Mouse (Mus musculus) midbrain, embryonic 10.5 days (tissue): ENCODE data around the gene Slc35b3. TPM values are rescaled to one million over a fixed set of nuclear protein-coding genes. Genes with fewer than 3 reads are reported as not detected.

Source experiments
- DNase-seq: peaks from one replicate; pipeline ENCODE4 v3.0.0-alpha.2; 2017; ENCODE audit warnings: low spot score
- H3K27ac ChIP-seq: fragments of 300-500 bp; sonication (generic); replicated peaks from 2 replicates; pipeline ENCODE4 v1.5.1; 2016; ENCODE audit warnings: mild to moderate bottlenecking
- H3K27me3 ChIP-seq: fragments of 300-500 bp; sonication (generic); 2 replicates; pipeline ENCODE4 v1.6.1; 2016; ENCODE audit warnings: low read depth, mild to moderate bottlenecking; ENCODE audit not compliant: poor library complexity, severe bottlenecking
- H3K36me3 ChIP-seq: fragments of 300-500 bp; sonication (generic); 2 replicates; pipeline ENCODE4 v1.6.1; 2016; ENCODE audit warnings: mild to moderate bottlenecking, moderate library complexity
- H3K4me1 ChIP-seq: fragments of 300-500 bp; sonication (generic); 2 replicates; pipeline ENCODE4 v1.6.1; 2016
- H3K4me3 ChIP-seq: fragments of 300-500 bp; sonication (generic); 2 replicates; pipeline ENCODE4 v1.5.1; 2016; ENCODE audit warnings: mild to moderate bottlenecking, moderate library complexity
- H3K9me3 ChIP-seq: fragments of 300-500 bp; sonication (generic); replicated peaks from 2 replicates; pipeline ENCODE4 v1.6.1; 2016; ENCODE audit warnings: mild to moderate bottlenecking
- WGBS: fragments of 180-500 bp; shearing (Covaris S2); methylation state at CpG from one replicate; pipeline ENCODE4 v1.1.7; 2016; 5-methylcytosine and 5-hydroxymethylcytosine counted together
- polyA plus RNA-seq: library from polyadenylated mRNA; unstranded; fragments of >200 nt; fragmentation: Nextera tagmentation; extraction: Ambion mirVana; gene quantifications from 2 replicates; pipeline ENCODE4 v1.2.1, GENCODE M21; 2016

Slc35b3 gene
- polyA plus RNA-seq, 1 experiment from 2014 or later = 23.7 TPM

DNA sequence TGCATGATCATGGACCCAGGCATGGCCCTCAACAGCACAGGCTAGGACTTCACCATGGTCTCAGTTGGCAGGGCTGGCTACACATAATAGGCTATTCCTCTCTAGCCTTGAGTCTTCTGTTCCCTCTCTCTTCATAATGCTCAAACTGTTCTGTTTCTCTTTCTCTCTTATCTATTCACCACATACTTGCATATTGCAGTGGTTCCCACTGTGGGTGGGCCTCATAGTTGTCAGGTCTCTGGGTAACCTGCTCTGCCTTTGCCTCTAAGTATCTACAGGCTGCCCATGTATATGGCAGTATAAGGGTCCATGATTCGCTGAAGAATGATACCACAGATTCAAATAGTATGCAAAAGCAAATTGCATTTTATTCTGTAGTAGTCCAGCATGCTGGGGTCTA is 6.8 kb upstream of the Slc35b3 start:
- Histone ChIP-seq H3K4me3 (no peak overlapping the region), H3K27ac (no peak overlapping the region), H3K4me1 (no peaks in the 10 kb centered on the region), H3K36me3 (no peaks in the 10 kb centered on the region), H3K27me3 (no peaks in the 10 kb centered on the region), H3K9me3 (no peaks in the 10 kb centered on the region)
- 86% methylated on average over 1 of the region's 1 CpGs for WGBS
- no peak for DNase-seq

DNA sequence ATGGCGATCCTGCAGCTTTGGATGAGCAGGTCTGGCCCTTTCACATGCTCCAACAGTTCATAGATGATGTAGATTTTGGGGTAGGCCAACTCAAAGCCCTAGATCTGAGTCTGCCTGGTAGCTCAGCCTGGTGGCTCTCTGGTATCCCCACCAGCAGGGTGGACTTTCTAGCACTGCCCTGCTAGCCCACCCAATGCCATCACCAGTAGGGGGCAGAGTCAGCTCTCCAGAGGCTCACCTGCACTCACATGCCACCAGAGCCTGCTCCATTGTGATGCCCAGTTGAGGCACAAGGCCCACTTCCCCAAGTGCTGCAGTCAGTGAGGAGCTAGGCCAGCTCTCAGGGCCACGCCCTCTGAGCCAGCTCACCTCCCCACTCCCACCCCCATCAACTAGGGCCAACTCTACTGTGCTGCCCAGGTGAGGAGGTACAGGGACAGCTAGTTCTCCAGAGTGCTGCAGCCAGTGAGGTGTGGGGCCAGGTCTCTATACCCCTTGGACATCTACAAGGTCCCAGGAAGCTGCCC is 6.3 kb upstream of the Slc35b3 start:
- Histone ChIP-seq H3K27ac (no peak overlapping the region), H3K4me1 (no peaks in the 10 kb centered on the region), H3K9me3 (no peaks in the 10 kb centered on the region), H3K4me3 (no peak overlapping the region), H3K36me3 (no peaks in the 10 kb centered on the region), H3K27me3 (no peaks in the 10 kb centered on the region)
- DNase-seq = no peak
- 90% methylated on average over 2 of the region's 2 CpGs for WGBS

DNA sequence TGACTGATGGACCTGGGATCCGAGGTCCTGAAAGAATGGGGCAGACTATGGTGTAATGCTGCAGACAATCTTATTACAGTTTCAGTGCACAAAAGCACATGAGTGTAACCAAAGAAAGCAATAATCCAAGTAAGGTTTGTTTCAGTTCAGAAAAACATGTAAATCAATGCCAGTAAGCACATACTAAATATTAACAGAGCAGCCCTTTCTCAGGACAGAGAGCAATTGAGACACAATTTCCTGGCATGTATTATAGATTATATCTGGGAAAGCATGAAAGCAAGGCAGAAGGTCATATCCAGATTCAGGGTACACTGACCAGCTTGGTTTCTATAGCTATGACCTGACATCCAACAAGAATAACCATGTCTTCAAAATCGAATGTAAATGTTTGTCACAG is 2.1 kb upstream of the Slc35b3 start:
- Histone ChIP-seq H3K4me1 (peaks cover 22% of the 10 kb centered on the region), H3K36me3 (no peaks in the 10 kb centered on the region), H3K27me3 (no peaks in the 10 kb centered on the region), H3K9me3 (no peaks in the 10 kb centered on the region), H3K4me3 (no peak overlapping the region), H3K27ac (no peak overlapping the region)
- WGBS = 73% methylated on average over 2 of the region's 2 CpGs
- DNase-seq = no peak

DNA sequence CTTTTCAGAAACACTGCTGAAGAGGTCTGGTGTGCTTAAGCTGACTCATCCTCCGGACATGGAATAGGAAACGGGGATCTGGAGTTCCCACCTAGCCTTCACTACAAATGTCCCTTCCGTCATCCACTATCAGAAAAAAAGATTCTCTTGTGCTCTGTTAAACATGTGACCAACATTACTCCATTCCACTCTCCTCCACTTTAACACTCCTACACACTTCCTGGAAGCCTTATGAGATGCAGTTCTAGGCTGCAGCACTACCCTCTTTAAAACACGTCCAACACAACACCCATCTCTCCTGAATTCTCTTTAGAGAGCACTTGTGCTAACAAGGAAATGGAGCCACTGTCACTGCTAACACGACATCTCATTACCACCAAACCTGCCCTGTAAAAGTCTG is 2.6 kb downstream of the Slc35b3 start:
- H3K4me3 ChIP-seq = no peak overlapping the region
- peaks cover 19% of the 10 kb centered on the region for H3K36me3 ChIP-seq
- WGBS = 87% methylated on average over 5 of the region's 5 CpGs

DNA sequence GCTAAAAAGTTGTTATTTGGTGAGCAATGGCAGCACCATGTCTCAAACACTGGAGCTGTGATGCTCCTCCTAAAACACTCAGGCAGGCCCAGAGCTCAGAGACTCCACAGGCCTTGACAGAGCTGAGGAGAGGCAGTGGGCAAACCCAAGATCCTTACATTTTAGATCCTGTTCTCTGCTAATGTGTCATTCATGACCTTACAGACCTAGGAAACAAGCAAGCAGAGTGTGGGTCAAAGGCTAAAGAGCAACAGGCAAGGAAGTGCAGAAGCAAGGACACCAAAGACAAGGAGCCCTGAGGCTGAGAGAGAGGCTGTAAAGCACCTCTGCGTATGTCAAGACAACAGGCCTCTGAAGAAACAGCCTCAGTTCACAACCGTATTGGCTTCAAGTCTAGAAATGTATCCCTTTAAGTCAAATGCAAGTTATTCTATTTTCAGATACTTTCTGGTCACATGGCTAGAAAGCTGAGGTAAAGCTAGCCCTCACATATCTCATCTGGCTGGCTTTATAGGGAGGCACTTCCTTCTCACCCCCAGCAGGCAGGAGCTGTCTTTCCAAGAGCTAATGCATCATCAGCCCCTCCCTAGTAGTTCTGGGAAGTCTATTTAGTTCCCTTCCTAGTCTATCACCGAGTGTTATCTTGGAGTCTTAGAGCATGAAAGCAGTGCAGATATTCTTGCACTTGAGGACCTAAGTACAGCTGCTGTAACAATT is 14.2 kb downstream of the Slc35b3 start:
- WGBS = 91% methylated on average over 3 of the region's 3 CpGs
- Histone ChIP-seq H3K27ac (no peak overlapping the region), H3K27me3 (no peaks in the 10 kb centered on the region), H3K9me3 (no peaks in the 10 kb centered on the region), H3K36me3 (peaks cover 54% of the 10 kb centered on the region), H3K4me1 (no peaks in the 10 kb centered on the region), H3K4me3 (no peak overlapping the region)
- DNase-seq = no peak

More for the DNA sequence above, 2.6 kb downstream of the Slc35b3 start:
- H3K27me3 ChIP-seq = no peaks in the 10 kb centered on the region
- DNase-seq = no peak
- no peaks in the 10 kb centered on the region for H3K9me3 ChIP-seq
- peaks cover 22% of the 10 kb centered on the region for H3K4me1 ChIP-seq
- no peak overlapping the region for H3K27ac ChIP-seq

DNA sequence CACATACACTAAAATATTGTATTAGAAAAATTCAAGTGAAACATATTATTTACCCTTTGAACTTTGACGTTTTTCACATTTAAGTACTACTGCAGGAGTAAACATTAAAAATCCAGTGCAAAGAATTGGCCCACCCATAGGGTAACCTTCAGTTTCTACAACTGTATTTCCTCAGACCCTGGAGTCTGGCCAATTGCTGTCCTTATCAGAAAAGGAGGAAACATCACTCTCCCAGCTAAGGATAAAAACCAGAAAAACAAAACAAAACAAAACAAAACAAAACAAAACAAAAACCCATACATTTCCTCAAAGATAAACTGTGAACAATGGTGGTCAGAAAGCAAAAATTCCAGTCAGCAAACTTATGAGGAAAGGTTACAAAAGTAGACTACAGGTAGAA is 14.9 kb downstream of the Slc35b3 start:
- no peak for DNase-seq
- 82% methylated on average over 1 of the region's 1 CpGs for WGBS
- H3K27me3 ChIP-seq = no peaks in the 10 kb centered on the region
- no peak overlapping the region for H3K4me3 ChIP-seq
- H3K27ac ChIP-seq = no peak overlapping the region
- H3K36me3 ChIP-seq = peaks cover 55% of the 10 kb centered on the region
- no peaks in the 10 kb centered on the region for H3K4me1 ChIP-seq
- H3K9me3 ChIP-seq = no peaks in the 10 kb centered on the region

DNA sequence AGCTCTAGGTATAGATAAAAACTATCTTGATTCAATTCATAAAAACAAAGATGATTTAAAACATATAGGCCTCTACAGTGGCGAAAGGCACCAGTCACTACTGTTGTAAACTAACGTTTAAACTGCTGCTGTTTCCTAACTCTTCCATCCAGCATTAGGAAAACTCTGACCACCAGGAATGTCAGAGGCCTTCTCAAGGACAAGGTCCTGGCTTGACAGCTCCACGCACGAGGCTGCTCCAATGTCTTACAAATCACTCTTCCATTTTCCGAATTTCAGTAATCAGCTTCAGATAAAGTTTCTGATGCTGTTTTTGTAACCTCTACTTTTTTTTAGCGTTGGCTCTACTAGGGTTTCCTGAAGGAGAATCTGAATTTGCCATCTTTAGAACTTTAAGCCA is 15.7 kb downstream of the Slc35b3 start:
- no peaks in the 10 kb centered on the region for H3K4me1 ChIP-seq
- no peaks in the 10 kb centered on the region for H3K27me3 ChIP-seq
- WGBS = 95% methylated on average over 6 of the region's 6 CpGs
- no peaks in the 10 kb centered on the region for H3K9me3 ChIP-seq
- H3K4me3 ChIP-seq = no peak overlapping the region
- no peak overlapping the region for H3K27ac ChIP-seq
- no peak for DNase-seq
- H3K36me3 ChIP-seq = peaks cover 55% of the 10 kb centered on the region

DNA sequence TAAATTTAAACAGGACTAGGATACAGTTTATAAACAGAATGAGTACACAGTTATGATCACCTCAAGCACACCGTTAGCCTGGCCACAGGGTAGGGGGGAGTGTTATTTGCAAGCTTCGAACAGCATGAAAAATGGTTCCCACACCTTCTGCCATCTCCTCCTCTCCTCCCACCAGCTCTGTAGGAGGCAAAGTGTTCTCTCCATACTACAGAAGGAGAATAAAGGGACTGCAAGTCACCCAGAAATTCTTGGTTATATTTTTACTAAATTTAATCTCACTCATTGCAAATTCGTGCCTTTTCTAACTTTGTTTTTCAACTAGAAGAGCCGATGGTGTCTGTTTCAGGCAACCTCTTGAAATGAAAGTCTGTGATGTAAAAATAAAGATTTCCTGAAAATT is 18.9 kb downstream of the Slc35b3 start:
- Histone ChIP-seq H3K27ac (no peak overlapping the region), H3K4me3 (no peak overlapping the region), H3K27me3 (no peaks in the 10 kb centered on the region), H3K9me3 (no peaks in the 10 kb centered on the region), H3K4me1 (no peaks in the 10 kb centered on the region), H3K36me3 (peaks cover 63% of the 10 kb centered on the region)
- WGBS = 91% methylated on average over 4 of the region's 4 CpGs
- DNase-seq = no peak

DNA sequence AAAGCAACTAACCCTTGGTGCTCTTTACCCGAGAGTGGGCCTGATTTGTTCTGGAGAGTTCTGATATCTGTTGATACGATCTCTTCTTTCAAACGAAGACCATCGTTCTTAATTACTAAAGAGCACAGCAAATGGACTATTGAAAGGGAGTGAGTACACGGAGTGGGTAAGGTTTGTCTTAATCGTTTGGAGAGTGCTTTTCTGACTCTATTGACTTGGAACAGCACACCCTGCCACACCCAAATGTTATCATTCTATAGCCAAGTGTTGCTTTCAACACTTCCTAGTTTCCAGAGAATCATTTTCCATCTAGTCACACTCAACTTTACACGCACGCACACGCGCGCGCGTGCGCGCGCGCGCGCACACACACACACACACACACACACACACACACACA is 19.4 kb downstream of the Slc35b3 start:
- 94% methylated on average over 19 of the region's 19 CpGs for whole genome bisulfite sequencing
- Histone ChIP-seq H3K27ac (no peak overlapping the region), H3K27me3 (no peaks in the 10 kb centered on the region), H3K4me1 (no peaks in the 10 kb centered on the region), H3K4me3 (no peak overlapping the region), H3K9me3 (no peaks in the 10 kb centered on the region), H3K36me3 (peaks cover 63% of the 10 kb centered on the region)
- no peak for DNase-seq

GRCm38 (mm10) chr13:38938433-38938832 is 22.2 kb downstream of the Slc35b3 start:
- no peak overlapping the region for H3K27ac ChIP-seq
- H3K4me3 ChIP-seq = no peak overlapping the region
- no peaks in the 10 kb centered on the region for H3K27me3 ChIP-seq
- H3K9me3 ChIP-seq = no peaks in the 10 kb centered on the region
- no peaks in the 10 kb centered on the region for H3K4me1 ChIP-seq
- DNase-seq = no peak
- WGBS = 94% methylated on average over 2 of the region's 2 CpGs
- H3K36me3 ChIP-seq = peaks cover 77% of the 10 kb centered on the region

- DNase-seq = no peak
- Histone ChIP-seq H3K27ac (no peak overlapping the region), H3K36me3 (peaks cover 78% of the 10 kb centered on the region), H3K4me1 (no peaks in the 10 kb centered on the region), H3K27me3 (no peaks in the 10 kb centered on the region), H3K9me3 (no peaks in the 10 kb centered on the region), H3K4me3 (no peak overlapping the region)
- 91% methylated on average over 10 of the region's 10 CpGs for WGBS
Observed at GRCm38 (mm10) chr13:38936860-38937471, 23.7 kb downstream of the Slc35b3 start.

DNA sequence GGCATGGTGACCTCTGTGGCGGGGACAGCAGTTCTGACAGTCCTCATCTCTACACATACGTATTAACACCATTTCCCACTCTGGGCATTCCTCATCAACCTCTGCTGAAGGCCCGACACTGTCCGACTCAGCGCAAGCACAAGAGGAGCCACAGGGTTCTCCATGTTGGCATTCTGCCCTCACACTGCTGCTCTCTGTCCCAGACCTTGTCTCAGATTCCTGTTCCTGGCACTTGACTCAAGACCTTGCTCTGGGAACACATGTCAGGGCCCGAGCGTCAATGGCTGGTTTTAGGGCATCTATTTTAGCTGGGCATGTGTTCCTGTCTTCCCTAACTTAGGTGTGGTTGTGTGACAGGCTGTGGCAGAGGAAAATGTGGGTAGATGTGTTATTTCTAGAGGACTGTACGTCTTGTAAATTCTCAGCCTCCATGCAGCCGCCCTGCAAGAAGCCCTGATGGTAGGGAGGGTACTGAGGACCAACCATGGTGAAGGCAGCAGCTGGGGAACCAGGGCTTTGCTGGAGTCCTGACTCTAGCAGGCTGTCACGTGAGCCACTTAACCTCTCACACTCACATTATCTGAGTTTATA is 24.7 kb downstream of the Slc35b3 start:
- H3K9me3 ChIP-seq = no peaks in the 10 kb centered on the region
- H3K27me3 ChIP-seq = no peaks in the 10 kb centered on the region
- H3K4me3 ChIP-seq = no peak overlapping the region
- no peaks in the 10 kb centered on the region for H3K4me1 ChIP-seq
- 95% methylated on average over 10 of the region's 10 CpGs for WGBS
- no peak overlapping the region for H3K27ac ChIP-seq
- H3K36me3 ChIP-seq = peaks cover 76% of the 10 kb centered on the region
- DNase-seq = no peak
